Comparison of ENCODE assay signal across 8 mouse cellular contexts in genomic region chr11:117333150-117333715, GRCm38 (mm10).
DNase-seq lines count a peak whose midpoint lies in the region; ATAC-seq and TF ChIP-seq lines count a peak whose summit lies in the region.

No protein-coding gene starts in this region.

- peak overlapping the region; percentile 93 for H3K4me2 ChIP-seq in heart, postnatal 0 days (ENCODE audit: low read depth, low read length)
- H3K4me2 ChIP-seq in hindbrain, embryonic 13.5 days = peak overlapping the region; percentile 67
- peak overlapping the region; percentile 71 for H3K4me2 ChIP-seq in midbrain, embryonic 12.5 days (replicated peaks)

- no peak for DNase-seq in heart, postnatal 0 days (ENCODE audit: low spot score)
- DNase-seq in heart, adult 11 months = no peak
- DNase-seq in adrenal gland, postnatal 14 days = no peak
- DNase-seq in spleen, adult 12 weeks (ENCODE audit: low spot score) = no peak
- no peak for DNase-seq in left cerebral cortex, adult 8-10 months (ENCODE audit: low spot score in 2 of 2)

- no peak for TF ChIP-seq EP300 in heart, postnatal 0 days (IDR thresholded peaks at IDR 0.05; ENCODE audit: low read depth)

- TF ChIP-seq CTCF in heart, postnatal 0 days (IDR thresholded peaks at IDR 0.05; ENCODE audit: low read depth) = no peak
- TF ChIP-seq CTCF in bone marrow, adult 2 months (IDR thresholded peaks at IDR 0.05; ENCODE audit: control insufficient read depth, insufficient read depth, low read length) = no peak

- H3K9me3 ChIP-seq in heart, postnatal 0 days (replicated peaks; ENCODE audit: control insufficient read depth, low read length) = no peaks in the 10 kb centered on the region
- no peaks in the 10 kb centered on the region for H3K9me3 ChIP-seq in hindbrain, embryonic 13.5 days
- H3K9me3 ChIP-seq in midbrain, embryonic 12.5 days = no peaks in the 10 kb centered on the region

- ATAC-seq in heart, postnatal 0 days (ENCODE audit: insufficient read depth, low read depth) = no peak
- ATAC-seq in hindbrain, embryonic 13.5 days (ENCODE audit: low FRiP score) = no peak
- ATAC-seq in midbrain, embryonic 12.5 days (ENCODE audit: low FRiP score, low read depth) = no peak

- peak overlapping the region; percentile 57 for H3K4me3 ChIP-seq in heart, postnatal 0 days (ENCODE audit: low read depth, low read length)
- peak overlapping the region; percentile 77 for H3K4me3 ChIP-seq in bone marrow, adult 2 months (replicated peaks; ENCODE audit: control insufficient read depth, low read depth, low read length)
- H3K4me3 ChIP-seq in hindbrain, embryonic 13.5 days = peak overlapping the region; percentile 65
- peak overlapping the region; percentile 66 for H3K4me3 ChIP-seq in midbrain, embryonic 12.5 days

- no peaks in the 10 kb centered on the region for H3K36me3 ChIP-seq in heart, postnatal 0 days (replicated peaks; ENCODE audit: control insufficient read depth, insufficient read depth, low read length)
- 0 out of 2 replicates have a peak, but pooled peaks cover 3% of the 10 kb centered on the region for H3K36me3 ChIP-seq in hindbrain, embryonic 13.5 days
- H3K36me3 ChIP-seq in midbrain, embryonic 12.5 days = 0 out of 2 replicates have a peak, but pooled peaks cover 4% of the 10 kb centered on the region

- no peak for TF ChIP-seq POLR2A in bone marrow, adult 2 months (IDR thresholded peaks at IDR 0.05; ENCODE audit: borderline replicate concordance, control insufficient read depth, low read depth, low read length)

- 48% methylated on average over 13 of the region's 13 CpGs for WGBS in heart, postnatal 0 days
- 14% methylated on average over 13 of the region's 13 CpGs for WGBS in bone marrow, adult 2 months
- WGBS in hindbrain, embryonic 13.5 days = 12% methylated on average over 13 of the region's 13 CpGs
- WGBS in midbrain, embryonic 12.5 days = 10% methylated on average over 13 of the region's 13 CpGs

- H3K9ac ChIP-seq in heart, postnatal 0 days (replicated peaks; ENCODE audit: low read depth, low read length) = peak overlapping the region; percentile 70; the same call in 1 of the 2 replicates
- peak overlapping the region; percentile 96 for H3K9ac ChIP-seq in hindbrain, embryonic 13.5 days
- H3K9ac ChIP-seq in midbrain, embryonic 12.5 days (replicated peaks) = peak overlapping the region; percentile 92

- peak overlapping the region; percentile 67 for H3K27ac ChIP-seq in heart, postnatal 0 days (ENCODE audit: low read depth)
- H3K27ac ChIP-seq in bone marrow, adult 2 months (ENCODE audit: control insufficient read depth, insufficient read depth, low read depth, low read length, poor library complexity) = peak overlapping the region; percentile 88
- H3K27ac ChIP-seq in hindbrain, embryonic 13.5 days = peak overlapping the region; percentile 98
- peak overlapping the region; percentile 99 for H3K27ac ChIP-seq in midbrain, embryonic 12.5 days (replicated peaks)

- H3K4me1 ChIP-seq in heart, postnatal 0 days (ENCODE audit: control insufficient read depth, insufficient read depth) = peaks cover 35% of the 10 kb centered on the region
- H3K4me1 ChIP-seq in bone marrow, adult 2 months (ENCODE audit: control insufficient read depth, insufficient read depth, low read length) = peaks cover 14% of the 10 kb centered on the region
- H3K4me1 ChIP-seq in hindbrain, embryonic 13.5 days (replicated peaks) = peaks cover 77% of the 10 kb centered on the region
- H3K4me1 ChIP-seq in midbrain, embryonic 12.5 days = peaks cover 64% of the 10 kb centered on the region

- H3K27me3 ChIP-seq in heart, postnatal 0 days (ENCODE audit: control insufficient read depth, insufficient read depth, low read length) = no peaks in the 10 kb centered on the region
- no peaks in the 10 kb centered on the region for H3K27me3 ChIP-seq in hindbrain, embryonic 13.5 days
- no peaks in the 10 kb centered on the region for H3K27me3 ChIP-seq in midbrain, embryonic 12.5 days
